Mouse (Mus musculus): Measurements from ENCODE around the gene Atp5b.
A peak's percentile ranks its signal among the peaks of the same experiment; 100 is the strongest.

Gene Atp5b

DNA sequence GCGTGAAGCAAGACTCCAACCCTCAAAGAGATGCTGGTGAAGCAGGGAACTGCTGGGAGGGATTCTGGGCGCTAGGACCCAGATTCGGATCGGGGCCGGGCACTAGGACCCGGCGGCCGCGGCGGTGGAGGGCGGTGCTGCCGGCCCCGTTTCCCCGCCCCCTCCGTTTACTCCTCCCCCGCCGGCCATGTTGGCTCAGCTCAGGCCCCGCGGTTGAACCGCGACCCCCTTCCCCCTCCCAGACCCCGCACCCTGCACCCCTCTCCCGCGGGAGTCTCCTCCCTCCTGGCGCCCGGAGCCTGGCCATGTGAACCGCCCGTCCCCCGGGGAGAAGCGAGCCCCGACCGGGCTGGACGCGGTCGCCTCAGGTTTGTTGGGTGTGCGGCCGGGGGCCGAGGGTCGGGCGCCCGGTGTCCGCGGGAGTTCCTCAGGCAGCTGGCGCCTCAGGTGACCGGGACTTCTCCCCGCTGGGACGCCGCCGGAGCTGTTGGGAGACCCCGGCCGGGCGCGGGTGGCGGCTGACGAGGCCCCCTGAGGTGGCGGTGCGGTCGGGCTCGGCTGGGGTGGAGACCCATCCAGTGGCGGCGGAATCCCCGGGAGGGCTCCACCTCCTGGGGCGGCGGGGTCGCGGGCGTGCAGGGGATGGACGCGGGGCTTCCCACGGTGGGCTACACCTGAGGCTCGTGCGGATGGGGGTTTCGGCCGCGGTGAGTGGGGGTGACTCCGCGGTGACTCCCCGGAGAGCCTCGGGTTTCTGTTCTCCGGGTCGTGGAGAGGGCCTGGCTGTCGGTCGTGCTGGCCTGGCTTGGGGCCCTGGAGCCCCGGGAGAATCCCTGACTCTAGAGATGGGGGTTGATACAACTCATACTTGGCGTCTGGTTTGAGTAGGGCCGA, 13.9 kb downstream of the Atp5b start:
- DNase-seq: peak; percentile 89

GRCm38 (mm10) chr10:128097587-128097971, 14.5 kb downstream of the Atp5b start:
- peak; percentile 71 for DNase-seq

- DNase-seq: no peak
Measured at GRCm38 (mm10) chr10:128110103-128110761, 27.2 kb downstream of the Atp5b start.

- DNase-seq: no peak
Measured at GRCm38 (mm10) chr10:128111227-128111626, 28.2 kb downstream of the Atp5b start.

GRCm38 (mm10) chr10:128123833-128124232, 40.8 kb downstream of the Atp5b start:
- no peak for DNase-seq

GRCm38 (mm10) chr10:128124831-128125230, 41.8 kb downstream of the Atp5b start:
- DNase-seq: no peak

GRCm38 (mm10) chr10:128125951-128126350, 42.9 kb downstream of the Atp5b start:
- DNase-seq: no peak

DNA sequence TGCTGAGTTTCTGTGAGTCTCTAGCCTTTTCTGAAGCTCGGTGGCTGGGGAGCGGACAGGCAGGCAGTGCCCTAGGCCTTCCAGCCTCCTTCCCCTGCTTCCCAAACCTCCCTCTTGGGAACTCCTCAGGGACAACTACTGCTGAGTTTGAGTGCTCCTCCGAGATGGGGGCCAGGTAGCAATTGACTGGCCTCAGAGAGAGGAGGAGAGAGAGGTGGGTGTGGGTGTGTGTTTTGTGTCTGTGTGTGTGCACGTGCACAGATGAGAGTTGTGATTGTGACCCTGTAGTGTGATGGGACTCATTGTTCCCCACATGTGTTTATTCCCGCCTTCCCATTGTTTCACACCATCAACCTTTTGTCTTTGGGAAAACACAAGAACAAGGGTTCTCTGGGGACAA, 44.4 kb downstream of the Atp5b start:
- no peak for DNase-seq

GRCm38 (mm10) chr10:128128143-128128542, 45.1 kb downstream of the Atp5b start:
- DNase-seq: no peak

DNA sequence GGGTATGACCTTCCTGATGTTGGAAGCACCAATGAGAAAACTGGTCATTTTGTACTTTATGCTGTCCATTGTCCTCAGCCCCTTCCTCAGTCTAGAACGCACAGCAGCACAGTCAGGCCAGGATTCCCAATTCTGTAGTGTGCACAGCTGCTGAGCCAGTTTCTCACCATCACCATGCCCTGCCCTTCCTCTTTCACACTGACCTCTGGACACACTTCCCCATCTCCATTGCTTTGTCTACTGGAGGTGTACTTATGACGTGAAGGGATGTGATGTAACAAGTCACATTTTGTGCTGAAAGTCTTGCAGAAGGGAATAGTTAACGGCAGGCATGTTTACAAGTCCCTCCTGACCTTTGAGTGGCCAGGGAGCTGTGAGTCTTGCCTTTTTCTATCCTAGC, 48.2 kb downstream of the Atp5b start:
- DNase-seq: no peak

- DNase-seq: no peak
Measured at GRCm38 (mm10) chr10:128131812-128132211, 48.7 kb downstream of the Atp5b start.

DNA sequence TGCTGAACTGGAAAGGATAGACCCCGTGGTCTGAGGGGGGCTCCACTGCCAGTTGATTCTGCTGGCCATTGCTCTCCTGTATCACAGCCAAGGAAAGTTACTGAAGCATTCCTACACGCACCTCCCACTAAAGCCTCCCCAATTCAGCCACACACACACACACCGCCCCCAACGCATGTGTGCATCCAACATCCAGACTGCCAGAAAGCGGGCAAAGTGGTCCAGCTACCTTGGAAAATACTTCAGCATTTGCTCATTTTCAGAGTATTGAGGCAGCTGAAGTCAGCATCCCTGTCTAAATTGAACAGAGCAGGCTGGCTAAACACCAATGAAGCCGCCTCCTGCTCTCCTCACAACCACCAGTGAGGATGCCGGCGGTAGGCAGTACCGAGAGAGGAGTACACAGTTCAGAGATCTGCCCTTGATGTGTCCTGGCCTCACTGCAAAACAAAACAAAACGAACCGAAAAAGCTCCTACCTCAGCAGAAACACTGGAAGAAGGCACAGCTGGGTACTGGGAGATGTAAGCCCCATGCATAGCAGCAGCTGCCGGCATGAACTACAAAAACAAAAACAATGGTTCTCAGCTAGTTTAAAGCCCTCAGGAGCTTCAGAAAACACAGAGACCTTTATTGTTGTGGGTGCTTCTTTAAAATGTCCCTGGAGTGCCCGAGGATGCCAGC, 50.7 kb downstream of the Atp5b start:
- peak; percentile 26 for DNase-seq

GRCm38 (mm10) chr10:128135374-128135773, 52.3 kb downstream of the Atp5b start:
- DNase-seq: no peak
